ENCODE assay signal across 11 mouse cellular contexts in the genomic region with DNA sequence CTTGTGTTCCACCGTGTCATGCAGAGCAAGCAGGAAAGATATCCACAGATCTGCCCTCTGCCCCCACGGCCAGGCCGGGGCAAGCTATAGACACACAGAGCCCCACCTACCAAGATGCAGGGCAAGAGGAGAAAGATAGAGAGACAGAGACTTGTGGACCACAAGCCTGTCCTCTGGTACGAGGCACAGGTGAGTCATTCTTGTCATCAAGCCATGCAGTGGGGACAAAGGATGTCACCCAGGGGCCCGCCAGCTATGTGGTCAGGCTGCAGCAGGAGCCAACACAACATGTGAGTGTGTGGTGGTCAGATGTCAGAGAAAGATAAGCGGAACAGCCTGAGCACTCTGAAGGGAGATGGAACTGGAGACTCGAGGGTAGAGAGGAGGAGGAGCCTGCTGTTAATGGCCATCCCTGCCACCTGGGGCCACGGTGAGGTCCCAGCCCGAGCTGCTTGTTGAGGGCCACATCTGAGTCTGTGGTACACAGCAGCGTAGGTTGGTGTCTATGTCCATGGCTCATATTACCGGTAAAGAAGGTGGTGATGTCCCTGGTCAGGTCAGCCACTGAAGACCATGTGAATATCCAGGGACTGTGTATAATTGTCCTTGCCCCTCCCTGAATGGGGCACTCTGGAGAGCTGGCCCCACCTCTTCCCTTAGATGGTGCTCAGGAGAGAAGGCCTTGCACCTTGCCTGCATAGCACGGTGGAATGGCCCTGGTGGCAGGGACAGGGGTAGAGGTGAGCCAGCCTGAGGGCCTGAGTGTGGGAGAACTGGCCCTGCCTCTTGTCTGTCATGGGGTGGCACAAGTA.
A peak's percentile ranks its signal among the peaks of the same experiment; 100 is the strongest.
DNase-seq lines count a peak whose midpoint lies in the region; ATAC-seq lines count a peak whose summit lies in the region.
"Had no signal": no experiment of that assay in that cellular context is flagged by ENCODE, and none has a peak within 500 bp of the region (broad histone marks: within the 10 kb centered on the region; RNA-seq: fewer than 3 reads in every experiment).

No protein-coding gene starts in this region.

- H3K9me3 ChIP-seq in forebrain, embryonic 13.5 days (replicated peaks), result no peaks in the 10 kb centered on the region
- no peaks in the 10 kb centered on the region for H3K9me3 ChIP-seq in forebrain, embryonic 14.5 days (replicated peaks; ENCODE audit: control insufficient read depth, low read length)
- H3K9me3 ChIP-seq in hindbrain, embryonic 14.5 days (ENCODE audit: control insufficient read depth, low read length), result no peaks in the 10 kb centered on the region
- H3K9me3 ChIP-seq in midbrain, embryonic 10.5 days (replicated peaks), result no peaks in the 10 kb centered on the region
- H3K9me3 ChIP-seq: liver, embryonic 15.5 days had no signal

- H3K4me1 ChIP-seq in forebrain, embryonic 13.5 days, result 0 out of 2 replicates have a peak, but pooled peaks cover 6% of the 10 kb centered on the region
- no peaks in the 10 kb centered on the region for H3K4me1 ChIP-seq in forebrain, embryonic 14.5 days (ENCODE audit: control insufficient read depth, insufficient read depth, low read length)
- 0 out of 2 replicates have a peak, but pooled peaks cover 12% of the 10 kb centered on the region for H3K4me1 ChIP-seq in hindbrain, embryonic 14.5 days (replicated peaks; ENCODE audit: control insufficient read depth, insufficient read depth, low read length)
- peaks cover 12% of the 10 kb centered on the region for H3K4me1 ChIP-seq in midbrain, embryonic 10.5 days
- H3K4me1 ChIP-seq: liver, embryonic 15.5 days had no signal

- no peak overlapping the region for H3K27ac ChIP-seq in forebrain, embryonic 13.5 days
- no peak overlapping the region for H3K27ac ChIP-seq in forebrain, embryonic 14.5 days (ENCODE audit: low read depth, low read length)
- no peak overlapping the region for H3K27ac ChIP-seq in hindbrain, embryonic 14.5 days
- peak overlapping the region; percentile 43; the same call in 1 of the 2 replicates for H3K27ac ChIP-seq in midbrain, embryonic 10.5 days (replicated peaks)
- H3K27ac ChIP-seq: liver, embryonic 15.5 days had no signal

- H3K4me3 ChIP-seq in forebrain, embryonic 13.5 days, result no peak overlapping the region
- H3K4me3 ChIP-seq in forebrain, embryonic 14.5 days (ENCODE audit: low read depth, low read length), result no peak overlapping the region
- no peak overlapping the region for H3K4me3 ChIP-seq in hindbrain, embryonic 14.5 days (replicated peaks; ENCODE audit: low read length)
- H3K4me3 ChIP-seq in midbrain, embryonic 10.5 days, result no peak overlapping the region
- H3K4me3 ChIP-seq: liver, embryonic 15.5 days had no signal

- WGBS in forebrain, embryonic 13.5 days, result 83% methylated on average over 12 of the region's 12 CpGs
- 82% methylated on average over 12 of the region's 12 CpGs for WGBS in forebrain, embryonic 14.5 days
- 81% methylated on average over 12 of the region's 12 CpGs for WGBS in hindbrain, embryonic 14.5 days
- 81% methylated on average over 12 of the region's 12 CpGs for WGBS in midbrain, embryonic 10.5 days

- no peak overlapping the region for H3K9ac ChIP-seq in forebrain, embryonic 13.5 days
- H3K9ac ChIP-seq in forebrain, embryonic 14.5 days (ENCODE audit: low read length), result no peak overlapping the region
- no peak overlapping the region for H3K9ac ChIP-seq in hindbrain, embryonic 14.5 days
- H3K9ac ChIP-seq: liver, embryonic 15.5 days had no signal

- H3K27me3 ChIP-seq in forebrain, embryonic 13.5 days, result no peaks in the 10 kb centered on the region
- no peaks in the 10 kb centered on the region for H3K27me3 ChIP-seq in forebrain, embryonic 14.5 days (replicated peaks; ENCODE audit: control insufficient read depth, insufficient read depth, low read length)
- H3K27me3 ChIP-seq in hindbrain, embryonic 14.5 days (ENCODE audit: control insufficient read depth, insufficient read depth, low read length), result no peaks in the 10 kb centered on the region
- H3K27me3 ChIP-seq in midbrain, embryonic 10.5 days (ENCODE audit: low read depth, poor library complexity, severe bottlenecking), result no peaks in the 10 kb centered on the region
- H3K27me3 ChIP-seq: liver, embryonic 15.5 days had no signal

- no peak overlapping the region for H3K4me2 ChIP-seq in forebrain, embryonic 13.5 days
- H3K4me2 ChIP-seq in forebrain, embryonic 14.5 days (ENCODE audit: low read length), result no peak overlapping the region
- H3K4me2 ChIP-seq in hindbrain, embryonic 14.5 days (replicated peaks), result no peak overlapping the region
- H3K4me2 ChIP-seq: heart, embryonic 11.5 days; liver, embryonic 15.5 days had no signal

- DNase-seq in forebrain, embryonic 14.5 days (ENCODE audit: low spot score), result no peak
- DNase-seq in CD4-positive helper T cell, adult 2 months (ENCODE audit: low read depth, low spot score), result peak; percentile 17
- DNase-seq in hindbrain, embryonic 14.5 days (ENCODE audit: low spot score), result no peak
- DNase-seq in midbrain, embryonic 10.5 days (ENCODE audit: low spot score), result no peak
- no peak for DNase-seq in layer of hippocampus, adult 18-20 months (ENCODE audit: low spot score in 2 of 2)
- DNase-seq in right cerebral cortex, postnatal 10 days (ENCODE audit: low spot score in 2 of 2), result no peak
- no peak for DNase-seq in gastrocnemius, postnatal 25 days
- DNase-seq: cerebellum, adult 11 months had no signal

- no peaks in the 10 kb centered on the region for H3K36me3 ChIP-seq in forebrain, embryonic 13.5 days (ENCODE audit: poor library complexity, severe bottlenecking)
- H3K36me3 ChIP-seq in forebrain, embryonic 14.5 days (ENCODE audit: control insufficient read depth, insufficient read depth, low read length), result no peaks in the 10 kb centered on the region
- no peaks in the 10 kb centered on the region for H3K36me3 ChIP-seq in hindbrain, embryonic 14.5 days (replicated peaks; ENCODE audit: control insufficient read depth, insufficient read depth)
- H3K36me3 ChIP-seq in midbrain, embryonic 10.5 days, result no peaks in the 10 kb centered on the region
- H3K36me3 ChIP-seq: liver, embryonic 15.5 days had no signal

- 0 out of 2 replicates have a peak, but pooled peaks have one; percentile 36 for ATAC-seq in forebrain, embryonic 13.5 days
- no peak for ATAC-seq in forebrain, embryonic 14.5 days
- ATAC-seq in hindbrain, embryonic 14.5 days (ENCODE audit: low FRiP score), result peak; percentile 44; the same call in 1 of the 2 replicates
